Mouse (Mus musculus) ES-E14 (cell line): ENCODE results near the gene Slc13a4. TPM values are rescaled to one million over a fixed set of nuclear protein-coding genes. Genes with fewer than 3 reads are reported as not detected.

Experiments used
- DNase-seq: peaks from one replicate; pipeline ENCODE4 v3.0.0-alpha.2; 2013; ENCODE audit warnings: low read depth, low spot score
- H3K27ac ChIP-seq: 2 replicates; pipeline ENCODE4 v1.5.1; 2012; ENCODE audit warnings: low read depth, mild to moderate bottlenecking, low read length, moderate library complexity, mixed read lengths; ENCODE audit not compliant: poor library complexity, insufficient read depth, severe bottlenecking
- H3K36me3 ChIP-seq: 2 replicates; pipeline ENCODE4 v1.6.1; 2012; ENCODE audit warnings: mild to moderate bottlenecking, low read length, moderate library complexity, mixed read lengths; ENCODE audit not compliant: control insufficient read depth, poor library complexity, insufficient read depth, severe bottlenecking
- H3K4me1 ChIP-seq, 2 experiments: fragments of 150-350 bp in 1 of 2; sonication (generic) in 1 of 2; 2 replicates each; pipeline ENCODE4 v1.6.1; 2012; ENCODE audit warnings: low read length in 2 of 2, mild to moderate bottlenecking in 1 of 2, mixed read lengths in 1 of 2; ENCODE audit not compliant: control insufficient read depth in 2 of 2, insufficient read depth in 2 of 2, poor library complexity in 1 of 2
- H3K4me3 ChIP-seq, 2 experiments: fragments of 150-350 bp in 1 of 2; sonication (generic) in 1 of 2; 2 replicates each; pipeline ENCODE4 v1.5.1; 2012; ENCODE audit warnings: low read length in 2 of 2, low read depth in 1 of 2, mild to moderate bottlenecking in 1 of 2, mixed read lengths in 1 of 2; ENCODE audit not compliant: insufficient read depth in 1 of 2, poor library complexity in 1 of 2, severe bottlenecking in 1 of 2
- H3K9ac ChIP-seq: 2 replicates; pipeline ENCODE4 v1.6.1; 2012; ENCODE audit warnings: low read depth, mild to moderate bottlenecking, low read length, mixed read lengths; ENCODE audit not compliant: poor library complexity, insufficient read depth, severe bottlenecking
- H3K9me3 ChIP-seq: fragments of 150-350 bp; sonication (generic); 2 replicates; pipeline ENCODE4 v1.6.1; 2012; ENCODE audit warnings: low read depth, mild to moderate bottlenecking, low read length; ENCODE audit not compliant: control insufficient read depth, insufficient read depth
- CHD2 ChIP-seq: IDR thresholded peaks from 2 replicates; pipeline ENCODE4 v1.6.1; 2014; ENCODE audit warnings: mild to moderate bottlenecking, low read depth, low read length, inconsistent platforms
- HCFC1 ChIP-seq: IDR thresholded peaks from 2 replicates; pipeline ENCODE4 v1.6.1; 2012; ENCODE audit warnings: low read length, inconsistent platforms, borderline replicate concordance; ENCODE audit not compliant: insufficient read depth
- MAFK ChIP-seq: IDR thresholded peaks from 2 replicates; pipeline ENCODE4 v1.6.1; 2014; ENCODE audit warnings: mild to moderate bottlenecking, low read depth, low read length, inconsistent platforms; ENCODE audit not compliant: insufficient read depth
- ZC3H11A ChIP-seq: IDR thresholded peaks from 2 replicates; pipeline ENCODE4 v1.6.1; 2012; ENCODE audit warnings: low read depth, mild to moderate bottlenecking, inconsistent platforms, low read length, borderline replicate concordance
- ZNF384 ChIP-seq: IDR thresholded peaks from 2 replicates; pipeline ENCODE4 v1.6.1; 2012; ENCODE audit warnings: low read depth, low read length, inconsistent platforms
- in situ Hi-C, 2 experiments: fragments of 600-800 bp; cut with MboI; formaldehyde crosslinking; loops; one replicate each; pipeline ENCODE4 v1.15.1; 2025; ENCODE audit warnings: low sequenced_read_pairs in 2 of 2, inconsistent platforms in 1 of 2; ENCODE audit not compliant: unreplicated experiment in 2 of 2
- total RNA-seq: library from RNA; depleted of rRNA; stranded (reverse); fragments of 300-350 nt; gene quantifications from 2 replicates; pipeline ENCODE4 v1.2.3, GENCODE M21; 2012

Slc13a4 gene
- total RNA-seq, 1 experiment = 1.5 TPM

- Histone ChIP-seq H3K9ac (no peak overlapping the region), H3K4me1 (no peaks in the 10 kb centered on the region), H3K9me3 (no peaks in the 10 kb centered on the region), H3K36me3 (no peaks in the 10 kb centered on the region), H3K27ac (no peak overlapping the region), H3K4me3 (no peak overlapping the region)
- DNase-seq = no peak
- in situ Hi-C loops = no loop called here
- TF ChIP-seq ZC3H11A (no peak), CHD2 (no peak), MAFK (no peak), ZNF384 (no peak), HCFC1 (no peak)
Measured at GRCm38 (mm10) chr6:35319850-35320249, 11.9 kb upstream of the Slc13a4 start.

DNA sequence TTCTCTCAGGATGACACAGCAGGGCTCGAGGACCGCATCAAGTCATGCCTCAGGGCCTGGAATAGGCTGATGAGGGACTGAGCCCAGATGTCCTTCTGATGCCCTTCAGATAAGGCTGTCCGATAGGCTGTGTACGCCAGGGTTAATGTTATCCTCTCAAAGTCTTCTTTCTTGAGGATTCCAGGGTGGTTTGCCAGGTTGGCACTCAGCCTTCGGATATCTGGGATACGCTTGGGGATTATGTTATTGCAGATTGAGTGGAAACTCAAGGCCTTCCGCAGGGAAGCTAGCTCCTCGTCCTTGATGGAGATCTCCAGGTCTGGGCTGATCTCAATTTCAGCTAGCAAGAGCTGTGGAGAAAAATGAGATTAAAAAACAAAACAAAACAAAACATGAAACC, 5.6 kb upstream of the Slc13a4 start:
- in situ Hi-C loops = no loop called here
- Histone ChIP-seq H3K4me3 (no peak overlapping the region), H3K27ac (no peak overlapping the region), H3K36me3 (no peaks in the 10 kb centered on the region), H3K9ac (no peak overlapping the region), H3K4me1 (no peaks in the 10 kb centered on the region), H3K9me3 (no peaks in the 10 kb centered on the region)
- no peak for DNase-seq
- no peak for TF ChIP-seq CHD2
- TF ChIP-seq ZNF384 = no peak
- no peak for TF ChIP-seq ZC3H11A
- no peak for TF ChIP-seq MAFK
- TF ChIP-seq HCFC1 = no peak

- no peaks in the 10 kb centered on the region for H3K9me3 ChIP-seq
- H3K4me3 ChIP-seq = no peak overlapping the region
- TF ChIP-seq ZC3H11A (no peak), CHD2 (no peak), ZNF384 (no peak), MAFK (no peak), HCFC1 (no peak)
- H3K27ac ChIP-seq = no peak overlapping the region
- in situ Hi-C loops = no loop called here
- no peak for DNase-seq
- H3K9ac ChIP-seq = no peak overlapping the region
- no peaks in the 10 kb centered on the region for H3K36me3 ChIP-seq
- peaks cover 0 to 4% of the 10 kb centered on the region in 2 experiments; a peak in 1 of 4 replicates for H3K4me1 ChIP-seq
Measured at GRCm38 (mm10) chr6:35309406-35309805, 1.5 kb upstream of the Slc13a4 start.

DNA sequence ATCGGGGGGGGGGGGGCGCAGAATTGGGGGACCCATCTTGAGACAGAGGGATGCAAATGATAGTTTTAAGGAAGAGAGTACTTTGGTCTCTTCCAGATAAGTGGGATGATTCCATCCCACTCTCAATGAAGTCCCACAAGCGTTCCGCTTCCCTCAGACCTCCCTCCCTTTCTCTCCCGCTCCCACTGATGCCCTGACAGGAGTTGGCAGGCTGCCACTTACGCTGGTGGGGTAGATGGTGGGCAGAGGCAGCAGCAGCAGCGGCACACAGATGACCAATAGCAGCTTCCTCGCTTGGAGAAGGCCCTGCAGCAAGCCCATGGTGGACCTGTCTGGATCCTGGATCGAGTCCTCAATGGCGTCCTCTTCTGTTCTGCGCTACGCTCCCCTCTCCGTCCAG, 795 bp downstream of the Slc13a4 start:
- H3K9ac ChIP-seq = no peak overlapping the region
- H3K36me3 ChIP-seq = no peaks in the 10 kb centered on the region
- H3K4me1 ChIP-seq = peaks cover 0 to 4% of the 10 kb centered on the region in 2 experiments; a peak in 1 of 4 replicates
- H3K27ac ChIP-seq = no peak overlapping the region
- in situ Hi-C loops = no loop called here
- no peak overlapping the region for H3K4me3 ChIP-seq
- TF ChIP-seq HCFC1 (no peak), ZNF384 (no peak)
- no peaks in the 10 kb centered on the region for H3K9me3 ChIP-seq
- DNase-seq = no peak

DNA sequence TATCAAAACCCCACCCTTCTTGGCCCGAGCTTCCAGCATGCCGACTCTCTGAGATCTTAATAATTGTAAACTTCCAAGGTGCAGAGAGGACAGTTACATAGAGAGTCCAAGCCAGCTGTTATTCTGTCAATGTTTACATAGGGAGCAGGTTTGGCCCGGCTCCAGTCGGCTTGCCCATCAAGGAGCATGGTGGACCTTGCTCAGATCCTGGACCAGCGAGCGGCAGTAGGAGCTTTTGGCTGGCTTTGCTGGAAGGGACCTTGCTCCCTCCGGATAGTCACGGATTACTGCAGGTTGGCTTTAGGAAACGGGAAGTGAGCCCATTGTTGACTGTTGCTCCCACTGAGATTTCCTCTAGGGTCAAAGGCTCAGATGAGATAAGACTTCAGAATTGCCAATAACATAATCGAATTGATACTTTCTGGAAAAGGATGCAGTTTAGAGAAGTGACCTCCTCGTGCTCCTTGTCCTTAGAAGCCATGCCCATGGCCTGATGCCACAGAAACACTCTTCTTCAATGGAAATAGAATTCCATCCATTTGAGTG, 4.5 kb downstream of the Slc13a4 start:
- peaks cover 0 to 4% of the 10 kb centered on the region in 2 experiments; a peak in 1 of 4 replicates for H3K4me1 ChIP-seq
- H3K9me3 ChIP-seq = no peaks in the 10 kb centered on the region
- in situ Hi-C loops = no loop called here
- no peak overlapping the region for H3K9ac ChIP-seq
- H3K4me3 ChIP-seq = no peak overlapping the region
- no peak overlapping the region for H3K27ac ChIP-seq
- TF ChIP-seq HCFC1 (no peak), ZNF384 (no peak)
- DNase-seq = no peak
- no peaks in the 10 kb centered on the region for H3K36me3 ChIP-seq
